Mouse (Mus musculus) testis, adult 2 months (tissue): ENCODE measurements around the gene Foxp1.

ENCODE experiments used
- CTCF ChIP-seq: fragments of 200-500 bp; IDR thresholded peaks from 2 replicates; pipeline ENCODE4 v1.5.1; 2012; ENCODE audit warnings: low read depth, mild to moderate bottlenecking, inconsistent platforms, low read length, moderate library complexity; ENCODE audit not compliant: control insufficient read depth, insufficient read depth, insufficient replicate concordance
- POLR2A ChIP-seq: fragments of 200-500 bp; IDR thresholded peaks from 2 replicates; pipeline ENCODE4 v1.6.1; 2012; ENCODE audit warnings: low read depth, mild to moderate bottlenecking, inconsistent platforms, low read length, moderate library complexity; ENCODE audit not compliant: control insufficient read depth

DNA sequence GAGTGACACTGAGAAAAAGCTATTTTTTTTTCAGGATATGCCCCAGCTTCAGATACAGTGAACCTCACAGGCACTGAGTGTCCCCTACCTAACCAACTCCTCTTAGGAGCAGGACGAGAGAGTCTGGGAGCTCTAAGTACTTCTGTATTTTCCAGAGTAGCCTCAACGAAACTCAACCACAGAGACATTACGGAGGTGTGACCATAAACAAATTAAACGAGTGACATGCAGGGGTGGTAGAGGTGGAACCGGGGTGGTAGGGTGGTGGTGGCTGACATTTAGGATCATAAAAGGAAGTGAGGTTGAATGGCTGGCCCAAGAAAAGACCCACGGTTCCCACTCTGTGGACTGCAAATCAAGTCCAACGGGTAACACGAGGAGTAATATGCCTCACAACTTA is 274.1 kb downstream of the Foxp1 start:
- TF ChIP-seq POLR2A = no peak
- TF ChIP-seq CTCF = no peak
